Mouse (Mus musculus): ENCODE data around the gene Tollip. TPM values are rescaled to one million over a fixed set of nuclear protein-coding genes. Genes with fewer than 3 reads are reported as not detected.
A peak's percentile ranks its signal among the peaks of the same experiment; 100 is the strongest.

Gene Tollip
- polyA plus RNA-seq (2014; fragmentation: Nextera tagmentation; extraction: Ambion mirVana): 38.0 and 38.8 TPM in 2 replicates

GRCm38 (mm10) chr7:141918407-141918806, at the start of gene Tollip:
Gene Tollip (minus strand): TSS chr7:141918507.
- no peak within 1 kb of the TSS for H3K9ac ChIP-seq (ENCODE audit: low read length)
- WGBS: 88% methylated on average over 2 of the region's 2 CpGs
- ATAC-seq (ENCODE audit: insufficient number of reproducible peaks, low FRiP score, low TSS enrichment, low read depth): no peak
- no peaks in the 10 kb centered on the region for H3K36me3 ChIP-seq (ENCODE audit: control insufficient read depth, insufficient read depth, low read length)
- no peaks in the 10 kb centered on the region for H3K9me3 ChIP-seq (ENCODE audit: control insufficient read depth, low read length)
- DNase-seq (ENCODE audit: low spot score): no peak
- H3K4me3 ChIP-seq (ENCODE audit: low read depth, low read length): no peak within 1 kb of the TSS
- no peaks in the 10 kb centered on the region for H3K27me3 ChIP-seq (ENCODE audit: control insufficient read depth, insufficient read depth, low read length)
- H3K4me1 ChIP-seq (ENCODE audit: control insufficient read depth, insufficient read depth, low read length): no peaks in the 10 kb centered on the region
- no peak within 1 kb of the TSS for H3K27ac ChIP-seq (replicated peaks; ENCODE audit: low read depth, low read length)
- no peak within 1 kb of the TSS for H3K4me2 ChIP-seq (ENCODE audit: low read depth, severe bottlenecking)

GRCm38 (mm10) chr7:141966281-141966680, 48.0 kb upstream of the Tollip start:
- DNase-seq (ENCODE audit: low spot score): no peak
- H3K4me1 ChIP-seq (ENCODE audit: control insufficient read depth, insufficient read depth, low read length): no peaks in the 10 kb centered on the region
- H3K4me2 ChIP-seq (ENCODE audit: low read depth, severe bottlenecking): no peak overlapping the region
- 79% methylated on average over 2 of the region's 2 CpGs for WGBS
- no peak overlapping the region for H3K9ac ChIP-seq (ENCODE audit: low read length)
- H3K27ac ChIP-seq (replicated peaks; ENCODE audit: low read depth, low read length): no peak overlapping the region
- H3K9me3 ChIP-seq (ENCODE audit: control insufficient read depth, low read length): no peaks in the 10 kb centered on the region
- H3K27me3 ChIP-seq (ENCODE audit: control insufficient read depth, insufficient read depth, low read length): no peaks in the 10 kb centered on the region
- no peak overlapping the region for H3K4me3 ChIP-seq (ENCODE audit: low read depth, low read length)
- ATAC-seq (ENCODE audit: insufficient number of reproducible peaks, low FRiP score, low TSS enrichment, low read depth): no peak
- no peaks in the 10 kb centered on the region for H3K36me3 ChIP-seq (ENCODE audit: control insufficient read depth, insufficient read depth, low read length)

- Histone ChIP-seq H3K9me3 (ENCODE audit: control insufficient read depth, low read length) (no peaks in the 10 kb centered on the region), H3K4me1 (ENCODE audit: control insufficient read depth, insufficient read depth, low read length) (no peaks in the 10 kb centered on the region), H3K27me3 (ENCODE audit: control insufficient read depth, insufficient read depth, low read length) (no peaks in the 10 kb centered on the region), H3K27ac (replicated peaks; ENCODE audit: low read depth, low read length) (no peak overlapping the region), H3K9ac (ENCODE audit: low read length) (no peak overlapping the region), H3K4me2 (ENCODE audit: low read depth, severe bottlenecking) (no peak overlapping the region), H3K36me3 (ENCODE audit: control insufficient read depth, insufficient read depth, low read length) (no peaks in the 10 kb centered on the region), H3K4me3 (ENCODE audit: low read depth, low read length) (no peak overlapping the region)
- no peak for DNase-seq (ENCODE audit: low spot score)
- ATAC-seq (ENCODE audit: insufficient number of reproducible peaks, low FRiP score, low TSS enrichment, low read depth): no peak
- WGBS: 98% methylated on average over 3 of the region's 3 CpGs
Observed at GRCm38 (mm10) chr7:141962521-141962920, 44.2 kb upstream of the Tollip start.

GRCm38 (mm10) chr7:141961491-141961890, 43.2 kb upstream of the Tollip start:
- H3K4me2 ChIP-seq (ENCODE audit: low read depth, severe bottlenecking): no peak overlapping the region
- WGBS: 90% methylated on average over 3 of the region's 3 CpGs
- H3K4me3 ChIP-seq (ENCODE audit: low read depth, low read length): no peak overlapping the region
- no peak overlapping the region for H3K9ac ChIP-seq (ENCODE audit: low read length)
- no peaks in the 10 kb centered on the region for H3K4me1 ChIP-seq (ENCODE audit: control insufficient read depth, insufficient read depth, low read length)
- no peak for DNase-seq (ENCODE audit: low spot score)
- H3K27me3 ChIP-seq (ENCODE audit: control insufficient read depth, insufficient read depth, low read length): no peaks in the 10 kb centered on the region
- ATAC-seq (ENCODE audit: insufficient number of reproducible peaks, low FRiP score, low TSS enrichment, low read depth): no peak
- no peaks in the 10 kb centered on the region for H3K9me3 ChIP-seq (ENCODE audit: control insufficient read depth, low read length)
- no peak overlapping the region for H3K27ac ChIP-seq (replicated peaks; ENCODE audit: low read depth, low read length)
- H3K36me3 ChIP-seq (ENCODE audit: control insufficient read depth, insufficient read depth, low read length): no peaks in the 10 kb centered on the region

- no peak overlapping the region for H3K27ac ChIP-seq (replicated peaks; ENCODE audit: low read depth, low read length)
- no peak for DNase-seq (ENCODE audit: low spot score)
- no peaks in the 10 kb centered on the region for H3K36me3 ChIP-seq (ENCODE audit: control insufficient read depth, insufficient read depth, low read length)
- no peaks in the 10 kb centered on the region for H3K27me3 ChIP-seq (ENCODE audit: control insufficient read depth, insufficient read depth, low read length)
- no peaks in the 10 kb centered on the region for H3K4me1 ChIP-seq (ENCODE audit: control insufficient read depth, insufficient read depth, low read length)
- H3K4me3 ChIP-seq (ENCODE audit: low read depth, low read length): no peak overlapping the region
- 72% methylated on average over 2 of the region's 2 CpGs for WGBS
- H3K9ac ChIP-seq (ENCODE audit: low read length): no peak overlapping the region
- H3K9me3 ChIP-seq (ENCODE audit: control insufficient read depth, low read length): no peaks in the 10 kb centered on the region
- ATAC-seq (ENCODE audit: insufficient number of reproducible peaks, low FRiP score, low TSS enrichment, low read depth): no peak
- H3K4me2 ChIP-seq (ENCODE audit: low read depth, severe bottlenecking): no peak overlapping the region
Observed at GRCm38 (mm10) chr7:141960926-141961325, 42.6 kb upstream of the Tollip start.

DNA sequence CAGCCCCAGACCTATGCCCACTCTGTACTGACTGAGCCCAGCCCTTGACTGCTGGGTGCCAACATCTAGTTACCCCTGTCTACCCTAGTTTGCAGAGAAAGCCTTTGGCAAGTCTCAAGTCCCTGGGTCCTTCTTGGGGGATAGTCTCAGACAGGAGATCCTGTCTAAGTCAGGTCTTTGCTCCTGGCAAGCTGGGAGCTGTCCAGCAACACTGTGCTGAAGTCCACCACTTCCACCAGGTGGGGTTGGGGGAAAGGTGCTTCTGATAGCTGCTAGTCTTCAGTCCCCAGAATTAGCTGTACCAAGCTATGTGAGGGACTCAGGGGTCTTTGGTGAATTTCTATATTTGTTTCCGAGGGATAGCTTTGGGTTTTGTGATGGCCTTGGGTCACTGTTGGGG, 40.8 kb upstream of the Tollip start:
- H3K36me3 ChIP-seq (ENCODE audit: control insufficient read depth, insufficient read depth, low read length): no peaks in the 10 kb centered on the region
- no peaks in the 10 kb centered on the region for H3K9me3 ChIP-seq (ENCODE audit: control insufficient read depth, low read length)
- H3K4me3 ChIP-seq (ENCODE audit: low read depth, low read length): no peak overlapping the region
- WGBS: 76% methylated on average over 1 of the region's 1 CpGs
- H3K27ac ChIP-seq (replicated peaks; ENCODE audit: low read depth, low read length): no peak overlapping the region
- no peaks in the 10 kb centered on the region for H3K4me1 ChIP-seq (ENCODE audit: control insufficient read depth, insufficient read depth, low read length)
- H3K27me3 ChIP-seq (ENCODE audit: control insufficient read depth, insufficient read depth, low read length): no peaks in the 10 kb centered on the region
- DNase-seq (ENCODE audit: low spot score) (peak; percentile 71), ATAC-seq (ENCODE audit: insufficient number of reproducible peaks, low FRiP score, low TSS enrichment, low read depth) (no peak)
- H3K4me2 ChIP-seq (ENCODE audit: low read depth, severe bottlenecking): no peak overlapping the region
- no peak overlapping the region for H3K9ac ChIP-seq (ENCODE audit: low read length)

DNA sequence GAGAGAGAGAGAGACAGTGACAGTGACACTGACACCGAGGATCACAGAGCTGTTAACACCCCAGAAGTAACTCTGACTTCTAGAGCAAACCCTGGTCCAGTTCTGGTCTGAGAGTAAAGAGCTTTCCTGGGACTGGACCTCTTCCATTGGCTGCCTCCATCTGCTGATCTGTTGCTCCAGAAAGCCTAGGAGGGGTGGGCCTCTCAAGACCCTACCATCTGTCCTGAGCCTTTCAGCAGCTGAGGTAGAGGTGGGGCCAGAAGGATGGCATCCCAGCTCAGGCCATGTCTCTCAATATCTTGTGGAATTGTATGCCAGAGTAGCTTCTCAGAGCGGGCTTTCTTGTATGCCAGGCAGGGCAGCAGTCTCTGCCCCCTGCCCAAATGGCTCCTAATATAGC, 39.9 kb upstream of the Tollip start:
- WGBS: 71% methylated on average over 2 of the region's 2 CpGs
- DNase-seq (ENCODE audit: low spot score): no peak
- H3K4me3 ChIP-seq (ENCODE audit: low read depth, low read length): no peak overlapping the region
- no peaks in the 10 kb centered on the region for H3K27me3 ChIP-seq (ENCODE audit: control insufficient read depth, insufficient read depth, low read length)
- H3K9ac ChIP-seq (ENCODE audit: low read length): no peak overlapping the region
- H3K36me3 ChIP-seq (ENCODE audit: control insufficient read depth, insufficient read depth, low read length): no peaks in the 10 kb centered on the region
- no peak overlapping the region for H3K4me2 ChIP-seq (ENCODE audit: low read depth, severe bottlenecking)
- no peaks in the 10 kb centered on the region for H3K9me3 ChIP-seq (ENCODE audit: control insufficient read depth, low read length)
- H3K27ac ChIP-seq (replicated peaks; ENCODE audit: low read depth, low read length): no peak overlapping the region
- no peak for ATAC-seq (ENCODE audit: insufficient number of reproducible peaks, low FRiP score, low TSS enrichment, low read depth)
- H3K4me1 ChIP-seq (ENCODE audit: control insufficient read depth, insufficient read depth, low read length): no peaks in the 10 kb centered on the region

GRCm38 (mm10) chr7:141957524-141958051, 39.3 kb upstream of the Tollip start:
- WGBS: 78% methylated on average over 4 of the region's 4 CpGs
- no peak for ATAC-seq (ENCODE audit: insufficient number of reproducible peaks, low FRiP score, low TSS enrichment, low read depth)

GRCm38 (mm10) chr7:141956174-141956566, 37.9 kb upstream of the Tollip start:
- H3K4me2 ChIP-seq (ENCODE audit: low read depth, severe bottlenecking): no peak overlapping the region
- no peaks in the 10 kb centered on the region for H3K4me1 ChIP-seq (ENCODE audit: control insufficient read depth, insufficient read depth, low read length)
- H3K36me3 ChIP-seq (ENCODE audit: control insufficient read depth, insufficient read depth, low read length): no peaks in the 10 kb centered on the region
- no peak overlapping the region for H3K9ac ChIP-seq (ENCODE audit: low read length)
- DNase-seq (ENCODE audit: low spot score) (no peak), ATAC-seq (ENCODE audit: insufficient number of reproducible peaks, low FRiP score, low TSS enrichment, low read depth) (no peak)
- no peaks in the 10 kb centered on the region for H3K9me3 ChIP-seq (ENCODE audit: control insufficient read depth, low read length)
- no peak overlapping the region for H3K27ac ChIP-seq (replicated peaks; ENCODE audit: low read depth, low read length)
- peaks cover 14% of the 10 kb centered on the region for H3K27me3 ChIP-seq (ENCODE audit: control insufficient read depth, insufficient read depth, low read length)
- no peak overlapping the region for H3K4me3 ChIP-seq (ENCODE audit: low read depth, low read length)
- WGBS: 77% methylated on average over 8 of the region's 8 CpGs

More at GRCm38 (mm10) chr7:141957524-141958051, 39.3 kb upstream of the Tollip start:
- Histone ChIP-seq H3K36me3 (ENCODE audit: control insufficient read depth, insufficient read depth, low read length) (no peaks in the 10 kb centered on the region), H3K4me1 (ENCODE audit: control insufficient read depth, insufficient read depth, low read length) (no peaks in the 10 kb centered on the region), H3K4me3 (ENCODE audit: low read depth, low read length) (no peak overlapping the region), H3K27me3 (ENCODE audit: control insufficient read depth, insufficient read depth, low read length) (0 out of 2 replicates have a peak, but pooled peaks cover 3% of the 10 kb centered on the region), H3K27ac (replicated peaks; ENCODE audit: low read depth, low read length) (no peak overlapping the region), H3K9me3 (ENCODE audit: control insufficient read depth, low read length) (no peaks in the 10 kb centered on the region), H3K4me2 (ENCODE audit: low read depth, severe bottlenecking) (no peak overlapping the region), H3K9ac (ENCODE audit: low read length) (no peak overlapping the region)
- DNase-seq (ENCODE audit: low spot score): no peak

Measured in limb, embryonic 11.5 days (tissue).